Mouse (Mus musculus): Measurements from ENCODE around the gene Sppl2a.
"Not testable (repeated sequence)": the region's sequence is repeated elsewhere in the genome, so short reads cannot be mapped to it uniquely, and the experiment has no call there.

The Sppl2a gene

GRCm38 (mm10) chr2:126932897-126933641 lies at the start of gene Sppl2a:
Gene Sppl2a, minus strand, starts transcription at chr2:126933235.
- peak; percentile 96 for DNase-seq (ENCODE audit: low read depth, low spot score)

GRCm38 (mm10) chr2:126977428-126977827 lies 44.4 kb upstream of the Sppl2a start:
- no peak for DNase-seq (ENCODE audit: low read depth, low spot score)

GRCm38 (mm10) chr2:126961696-126962095 lies 28.7 kb upstream of the Sppl2a start:
- DNase-seq (ENCODE audit: low read depth, low spot score), result no peak

GRCm38 (mm10) chr2:126955671-126956070 lies 22.6 kb upstream of the Sppl2a start:
- DNase-seq (ENCODE audit: low read depth, low spot score), result no peak

- no peak for DNase-seq (ENCODE audit: low read depth, low spot score)
Observed at GRCm38 (mm10) chr2:126951085-126951484, 18.1 kb upstream of the Sppl2a start.

- no peak for DNase-seq (ENCODE audit: low read depth, low spot score)
Observed at GRCm38 (mm10) chr2:126950453-126950852, 17.4 kb upstream of the Sppl2a start.

GRCm38 (mm10) chr2:126949856-126950255 lies 16.8 kb upstream of the Sppl2a start:
- DNase-seq (ENCODE audit: low read depth, low spot score), result peak; percentile 28

GRCm38 (mm10) chr2:126949297-126949696 lies 16.3 kb upstream of the Sppl2a start:
- not testable (repeated sequence) for DNase-seq (ENCODE audit: low read depth, low spot score)

- DNase-seq (ENCODE audit: low read depth, low spot score), result peak; percentile 42
Observed at GRCm38 (mm10) chr2:126948231-126948630, 15.2 kb upstream of the Sppl2a start.

GRCm38 (mm10) chr2:126947646-126948045 lies 14.6 kb upstream of the Sppl2a start:
- DNase-seq (ENCODE audit: low read depth, low spot score), result no peak

- DNase-seq (ENCODE audit: low read depth, low spot score), result no peak
Observed at GRCm38 (mm10) chr2:126943211-126943610, 10.2 kb upstream of the Sppl2a start.

GRCm38 (mm10) chr2:126940314-126940866 lies 7.4 kb upstream of the Sppl2a start:
- no peak for DNase-seq (ENCODE audit: low read depth, low spot score)

GRCm38 (mm10) chr2:126938069-126938468 lies 5.0 kb upstream of the Sppl2a start:
- no peak for DNase-seq (ENCODE audit: low read depth, low spot score)

GRCm38 (mm10) chr2:126933921-126934320 lies 886 bp upstream of the Sppl2a start:
- peak; percentile 58 for DNase-seq (ENCODE audit: low read depth, low spot score)

- DNase-seq (ENCODE audit: low read depth, low spot score), result no peak
Observed at GRCm38 (mm10) chr2:126932261-126932896, 656 bp downstream of the Sppl2a start.

GRCm38 (mm10) chr2:126931784-126932183 lies 1.3 kb downstream of the Sppl2a start:
- no peak for DNase-seq (ENCODE audit: low read depth, low spot score)

- DNase-seq (ENCODE audit: low read depth, low spot score), result no peak
Observed at GRCm38 (mm10) chr2:126928681-126929080, 4.4 kb downstream of the Sppl2a start.

GRCm38 (mm10) chr2:126920358-126921060 lies 12.5 kb downstream of the Sppl2a start:
- DNase-seq (ENCODE audit: low read depth, low spot score), result no peak

GRCm38 (mm10) chr2:126916236-126916635 lies 16.8 kb downstream of the Sppl2a start:
- no peak for DNase-seq (ENCODE audit: low read depth, low spot score)

GRCm38 (mm10) chr2:126914096-126914495 lies 18.9 kb downstream of the Sppl2a start:
- no peak for DNase-seq (ENCODE audit: low read depth, low spot score)

GRCm38 (mm10) chr2:126904162-126904561 lies 28.9 kb downstream of the Sppl2a start:
- DNase-seq (ENCODE audit: low read depth, low spot score), result no peak

GRCm38 (mm10) chr2:126897511-126897910 lies 35.5 kb downstream of the Sppl2a start:
- DNase-seq (ENCODE audit: low read depth, low spot score), result no peak

Measured in 3T3-L1 (cell line).